Mouse (Mus musculus) left cerebral cortex, adult 9 months (tissue): Measurements from ENCODE around the gene Primpol.

Source experiments
- DNase-seq, 2 experiments: peaks; one replicate each; pipeline ENCODE4 v3.0.0; 2022; ENCODE audit warnings: low spot score in 2 of 2

Primpol gene

DNA sequence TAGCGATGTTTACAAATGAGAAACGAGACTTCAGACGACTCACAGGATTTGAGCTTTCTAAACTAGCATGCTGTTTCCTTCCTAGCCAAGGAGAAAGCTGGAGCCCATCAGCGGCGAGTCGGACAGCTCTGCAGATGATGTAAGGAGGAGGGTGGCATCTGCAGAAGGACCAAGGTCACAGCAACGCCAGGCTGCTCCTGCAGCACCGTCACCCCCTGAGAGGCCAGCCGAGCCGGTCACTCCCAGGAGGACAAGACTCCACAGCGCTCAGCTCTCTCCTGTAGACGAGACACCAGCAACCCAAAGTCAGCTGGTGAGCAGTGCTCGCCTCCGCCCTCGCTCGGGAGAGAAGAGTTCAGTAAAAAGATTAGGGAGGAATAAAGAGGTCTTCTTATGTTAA lies 54.7 kb downstream of the Primpol start:
- DNase-seq: no peak

DNA sequence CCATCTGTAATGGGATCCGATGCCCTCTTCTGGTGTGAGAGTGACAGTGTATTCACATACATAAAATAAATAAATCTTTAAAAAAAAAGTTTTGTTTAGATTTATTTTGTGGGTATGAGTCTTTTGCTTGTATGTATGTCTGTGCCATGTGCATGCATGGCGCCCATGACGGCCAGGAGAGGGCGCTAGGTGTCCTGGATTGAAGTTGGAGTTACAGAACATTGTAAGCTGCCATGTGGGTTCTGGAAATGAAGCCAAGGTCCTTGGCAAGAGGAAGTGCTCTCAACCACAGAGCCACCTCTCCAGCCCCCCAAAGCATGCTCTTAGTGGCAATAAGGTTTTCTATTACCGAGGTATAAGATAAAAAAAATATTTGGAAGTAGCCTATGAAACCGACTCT lies 57.6 kb downstream of the Primpol start:
- no peak for DNase-seq

- no peak for DNase-seq
Observed at GRCm38 (mm10) chr8:46552441-46552765, 64.6 kb downstream of the Primpol start.

- DNase-seq: peak; percentile 99 to 100
Observed at GRCm38 (mm10) chr8:46551615-46552440, 65.2 kb downstream of the Primpol start, which contains the start of gene Cenpu. Gene Cenpu, plus strand, starts transcription at chr8:46552028.

DNA sequence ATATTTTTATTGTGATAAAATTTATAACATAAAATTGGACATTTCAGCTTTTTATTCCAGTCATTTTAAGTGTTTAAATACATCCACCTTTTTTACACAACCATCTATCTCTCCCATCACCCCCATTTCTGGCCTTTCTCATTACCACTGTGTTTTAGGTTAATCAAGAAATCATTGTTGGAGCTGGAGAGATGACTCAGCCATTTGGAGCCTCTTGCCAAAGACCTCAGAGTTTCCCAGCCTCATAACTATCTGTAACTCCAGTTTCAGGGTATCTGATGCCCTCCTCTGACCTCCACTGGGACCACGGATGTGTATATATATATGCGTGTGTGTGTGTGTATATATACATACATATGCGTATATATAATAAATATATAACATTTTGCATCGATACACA lies 66.0 kb downstream of the Primpol start:
- DNase-seq: peak in 1 of 2 experiments; percentile 8

- no peak for DNase-seq
Observed at GRCm38 (mm10) chr8:46550058-46550457, 67.0 kb downstream of the Primpol start.

GRCm38 (mm10) chr8:46547245-46547644 lies 69.8 kb downstream of the Primpol start:
- DNase-seq: peak in 1 of 2 experiments; percentile 46

DNA sequence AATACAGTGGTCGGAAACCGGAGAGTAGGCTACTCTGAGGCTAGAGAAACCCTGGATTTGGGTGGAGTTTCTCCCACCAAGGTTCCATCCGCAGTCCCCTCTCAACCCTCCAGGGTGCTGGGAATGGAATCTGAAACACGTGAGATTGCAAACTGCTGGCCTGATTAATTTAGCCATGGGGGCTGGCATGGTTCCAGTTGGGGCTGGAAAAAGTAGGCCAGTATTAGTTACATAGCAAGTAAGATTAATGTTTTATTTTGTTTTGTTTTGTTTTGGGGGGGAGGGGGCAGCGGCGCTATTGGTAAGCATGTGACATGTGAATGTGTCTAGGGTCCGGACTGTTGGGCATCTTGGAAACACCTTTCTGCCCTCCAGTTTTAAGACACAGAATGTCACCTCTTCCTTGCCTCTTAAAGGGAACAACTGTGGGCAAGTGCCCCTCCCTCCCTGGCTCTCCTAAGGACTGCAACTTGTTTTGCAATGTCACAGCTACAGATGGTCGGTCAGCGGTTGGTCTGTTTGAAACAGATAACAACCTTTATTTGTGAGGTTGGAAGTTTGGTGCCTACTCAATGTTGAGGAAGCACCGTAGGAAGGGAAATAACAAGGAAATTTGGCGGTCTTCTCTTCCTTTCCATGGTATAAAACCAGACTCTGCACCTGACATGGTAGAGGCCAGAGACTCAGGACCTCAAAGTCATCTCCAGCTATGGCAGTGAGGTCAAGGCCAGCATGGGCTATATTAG lies 70.4 kb downstream of the Primpol start:
- no peak for DNase-seq

DNA sequence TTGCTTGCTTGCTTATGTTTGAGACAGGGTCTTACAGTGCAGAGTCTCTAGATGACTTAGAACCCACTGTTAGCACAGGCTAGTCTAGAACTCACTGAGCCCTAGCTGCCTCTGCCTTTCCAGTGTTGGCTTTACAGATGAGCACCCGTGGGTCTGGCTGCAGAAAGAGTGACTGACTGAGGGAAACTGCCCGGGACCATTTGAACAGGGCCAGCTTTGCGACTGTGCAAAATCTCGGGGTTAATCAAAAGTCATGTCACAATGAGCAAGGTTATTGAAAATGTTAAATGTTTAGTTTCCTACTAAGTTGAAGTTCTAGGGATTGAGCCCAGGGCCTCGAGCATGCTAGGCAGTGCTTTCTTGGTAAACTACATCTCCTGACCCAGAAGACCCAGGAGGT lies 71.2 kb downstream of the Primpol start:
- DNase-seq: no peak

DNA sequence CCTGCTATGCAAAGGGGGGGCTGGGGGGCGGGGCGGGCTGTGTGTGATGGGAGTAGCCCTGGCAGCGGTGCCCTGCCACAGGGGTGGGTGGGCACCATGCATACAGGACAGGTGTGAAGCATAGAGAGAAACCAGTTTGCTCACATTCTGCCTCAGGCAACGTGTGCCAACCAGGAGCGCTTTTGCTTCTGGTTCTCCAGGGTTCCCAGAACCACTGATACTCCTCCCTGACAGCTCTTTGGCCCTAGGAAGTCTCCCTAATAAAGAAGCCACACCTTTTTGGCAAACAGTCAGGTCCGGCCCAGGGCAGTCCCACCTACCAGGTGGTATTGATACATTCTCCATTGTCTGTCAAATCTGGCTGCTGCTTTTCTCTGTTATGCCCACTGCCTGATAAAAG lies 73.3 kb downstream of the Primpol start:
- no peak for DNase-seq

DNA sequence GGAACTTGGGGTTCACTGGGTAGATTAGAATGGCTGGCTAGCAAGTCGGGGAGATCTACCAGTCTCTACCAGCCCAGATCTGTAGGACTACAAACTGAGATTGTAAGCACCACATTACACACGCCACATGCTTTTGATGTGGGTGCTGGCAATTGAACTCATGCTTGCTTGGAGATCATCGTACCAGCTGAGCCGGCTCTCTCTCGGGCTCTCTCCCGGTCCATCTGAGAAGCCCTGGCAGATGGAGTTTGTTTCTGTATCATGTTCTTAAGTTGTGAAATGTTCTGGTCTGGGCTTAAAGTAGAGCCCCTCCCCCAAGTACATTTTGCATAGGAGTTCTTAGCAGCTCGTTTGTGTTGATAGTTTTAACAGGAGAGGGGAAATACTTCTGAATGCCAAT lies 73.8 kb downstream of the Primpol start:
- DNase-seq: no peak

DNA sequence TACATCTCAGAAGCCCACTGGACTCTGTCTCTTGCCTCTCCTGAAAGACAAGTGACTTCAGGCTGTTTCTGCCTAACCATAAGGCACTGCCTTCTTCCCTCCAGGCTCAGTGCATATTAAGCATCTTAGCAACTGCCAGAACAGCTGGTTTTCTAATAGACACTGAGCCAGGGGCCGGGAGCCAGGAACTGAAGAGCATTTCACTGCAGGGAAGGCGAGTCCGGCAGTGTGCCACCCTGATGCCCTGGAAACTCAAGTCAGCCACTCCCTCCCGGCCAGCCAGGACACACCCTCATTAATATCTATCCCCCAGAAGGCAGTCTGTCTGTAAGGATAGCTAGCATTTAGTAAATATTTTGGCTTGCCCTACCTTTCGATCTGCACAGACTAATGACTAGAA lies 77.3 kb downstream of the Primpol start:
- no peak for DNase-seq

DNA sequence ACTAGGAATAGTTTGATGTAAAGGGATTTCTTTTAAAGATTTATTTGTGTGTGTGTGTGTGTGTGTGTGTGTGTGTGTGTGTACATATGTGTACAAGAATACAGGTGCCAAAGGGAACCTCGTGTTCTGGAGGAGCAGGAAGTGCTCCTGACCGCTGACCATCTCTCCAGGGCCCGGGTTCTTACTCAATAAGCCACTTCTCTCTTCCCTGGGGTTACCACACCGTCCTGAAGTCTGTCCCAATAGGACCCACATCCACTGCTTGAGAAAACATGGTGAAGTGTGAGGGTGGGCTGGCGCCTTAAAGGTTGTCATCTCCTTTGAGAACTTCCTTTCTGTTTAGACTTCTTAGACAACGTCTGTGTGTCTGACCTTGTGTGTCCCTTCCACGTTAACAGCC lies 83.1 kb downstream of the Primpol start:
- DNase-seq: no peak

DNA sequence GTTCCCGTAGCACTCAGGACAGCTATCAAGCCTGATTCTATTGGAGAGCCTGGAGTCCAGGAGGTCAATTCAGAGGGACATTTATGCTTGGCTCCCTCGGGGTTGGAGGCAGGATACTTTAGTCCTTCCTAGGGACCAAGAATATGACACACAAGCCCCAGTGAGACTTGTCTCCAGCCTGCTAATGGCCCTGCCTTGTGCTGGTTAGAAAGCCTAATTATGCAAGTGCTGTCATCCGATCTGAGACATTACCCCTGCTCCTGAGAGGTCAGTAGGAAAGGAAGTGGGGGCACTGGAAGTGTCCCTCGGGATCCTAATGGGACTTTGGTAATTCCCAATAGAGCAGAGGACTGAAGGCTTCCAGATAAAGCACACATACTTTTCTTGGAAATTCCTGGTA lies 86.5 kb downstream of the Primpol start:
- DNase-seq: no peak

- DNase-seq: no peak
Observed at GRCm38 (mm10) chr8:46529508-46529907, 87.5 kb downstream of the Primpol start.

GRCm38 (mm10) chr8:46526821-46527220 lies 90.2 kb downstream of the Primpol start:
- DNase-seq: no peak

GRCm38 (mm10) chr8:46526098-46526497 lies 90.9 kb downstream of the Primpol start:
- no peak for DNase-seq
